Mouse (Mus musculus): ENCODE results near the gene Wdr83os. TPM values are rescaled to one million over a fixed set of nuclear protein-coding genes. Genes with fewer than 3 reads are reported as not detected.

Wdr83os gene
- total and polyA plus RNA-seq, 3 experiments = 40.9 to 103 (median 43.5) TPM

DNA sequence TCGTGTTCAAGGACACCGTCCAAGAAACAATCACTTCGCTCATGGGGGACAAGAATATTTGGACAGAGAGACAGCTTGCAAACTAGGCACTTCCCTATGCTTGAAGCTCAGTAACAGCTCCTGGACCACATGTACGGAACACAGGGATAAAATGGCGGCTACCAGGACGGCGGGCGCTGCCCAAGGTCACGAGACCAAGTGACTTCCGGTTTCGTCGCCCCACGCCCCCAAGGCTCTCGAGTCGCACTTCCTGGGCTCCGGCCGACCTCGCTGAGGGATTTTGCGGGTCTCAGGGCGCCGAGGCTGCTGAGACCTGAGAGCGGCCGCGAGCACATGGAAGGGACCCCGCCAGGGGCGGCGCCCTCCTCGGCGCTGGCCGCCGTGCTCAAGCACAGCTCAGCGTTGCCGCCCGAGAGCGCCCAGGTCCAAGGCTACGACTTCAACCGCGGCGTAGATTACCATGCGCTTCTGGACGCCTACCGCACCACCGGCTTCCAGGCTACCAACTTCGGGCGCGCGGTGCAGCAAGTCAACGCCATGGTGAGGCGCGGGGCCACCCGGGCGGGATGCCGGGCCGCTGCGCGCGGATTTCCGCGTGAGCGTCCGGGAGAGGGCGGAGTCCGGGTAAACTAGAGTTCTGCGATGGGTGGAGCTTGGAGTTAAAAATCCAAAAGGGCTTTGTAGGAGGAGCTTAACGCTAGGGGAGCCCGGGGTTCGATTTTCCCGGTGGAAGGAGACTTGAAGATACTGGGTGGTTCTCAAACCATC, 8.8 kb upstream of the Wdr83os start, which contains the start of gene Dhps (continued):
- TF ChIP-seq KAT2A (IDR thresholded peaks at IDR 0.05; ENCODE audit: insufficient replicate concordance, low read length) = peak; percentile 74; the same call in 1 of the 2 replicates
- TF ChIP-seq TBP (conservative IDR thresholded peaks at IDR 0.05; ENCODE audit: low read depth, low read length) = peak; percentile 72; the same call in 1 of the 2 replicates
- peak; percentile 97 for TF ChIP-seq BHLHE40 (IDR thresholded peaks at IDR 0.05; ENCODE audit: low read depth, low read length)
- TF ChIP-seq SIN3A (IDR thresholded peaks at IDR 0.05; ENCODE audit: low read length) = peak; percentile 73; the same call in 1 of the 2 replicates
- no peak for TF ChIP-seq CTCF (conservative IDR thresholded peaks at IDR 0.05 in 1 of 2, IDR thresholded peaks at IDR 0.05 in 1 of 2; ENCODE audit: low read depth in 2 of 2, low read length in 2 of 2)
- no peak for TF ChIP-seq PAX5 (IDR thresholded peaks at IDR 0.05; ENCODE audit: low read length)
- TF ChIP-seq ZNF384 (IDR thresholded peaks at IDR 0.05; ENCODE audit: low read depth, low read length) = peak; percentile 67
- TF ChIP-seq CHD1 (IDR thresholded peaks at IDR 0.05; ENCODE audit: low read depth, low read length) = peak; percentile 75; the same call in 1 of the 2 replicates
- TF ChIP-seq POLR2A (IDR thresholded peaks at IDR 0.05; ENCODE audit: low read depth, low read length) = peak; percentile 83
- TF ChIP-seq MAFK (IDR thresholded peaks at IDR 0.05; ENCODE audit: insufficient replicate concordance, low read length) = no peak
- TF ChIP-seq RCOR1 (conservative IDR thresholded peaks at IDR 0.05; ENCODE audit: low read depth, low read length) = no peak
- peak; percentile 47; the same call in 1 of the 2 replicates for TF ChIP-seq POLR2AphosphoS2 (IDR thresholded peaks at IDR 0.05; ENCODE audit: low read depth, low read length)
- no peak for TF ChIP-seq ZC3H11A (IDR thresholded peaks at IDR 0.05; ENCODE audit: low read depth, low read length)
- peak; percentile 89 for TF ChIP-seq USF1 (IDR thresholded peaks at IDR 0.05; ENCODE audit: low read depth, low read length)
- TF ChIP-seq ZMIZ1 (IDR thresholded peaks at IDR 0.05; ENCODE audit: low read depth, low read length) = peak; percentile 67
- no peak for TF ChIP-seq GABPA (IDR thresholded peaks at IDR 0.05; ENCODE audit: insufficient replicate concordance, low read depth, low read length)
- TF ChIP-seq RAD21 (IDR thresholded peaks at IDR 0.05; ENCODE audit: low read depth, low read length) = no peak
- TF ChIP-seq E2F4 (IDR thresholded peaks at IDR 0.05; ENCODE audit: insufficient replicate concordance, low read depth, low read length) = peak; percentile 69; the same call in 1 of the 2 replicates
- TF ChIP-seq ETS1 (conservative IDR thresholded peaks at IDR 0.05; ENCODE audit: low read depth, low read length) = no peak; the same call in 1 of the 2 replicates

DNA sequence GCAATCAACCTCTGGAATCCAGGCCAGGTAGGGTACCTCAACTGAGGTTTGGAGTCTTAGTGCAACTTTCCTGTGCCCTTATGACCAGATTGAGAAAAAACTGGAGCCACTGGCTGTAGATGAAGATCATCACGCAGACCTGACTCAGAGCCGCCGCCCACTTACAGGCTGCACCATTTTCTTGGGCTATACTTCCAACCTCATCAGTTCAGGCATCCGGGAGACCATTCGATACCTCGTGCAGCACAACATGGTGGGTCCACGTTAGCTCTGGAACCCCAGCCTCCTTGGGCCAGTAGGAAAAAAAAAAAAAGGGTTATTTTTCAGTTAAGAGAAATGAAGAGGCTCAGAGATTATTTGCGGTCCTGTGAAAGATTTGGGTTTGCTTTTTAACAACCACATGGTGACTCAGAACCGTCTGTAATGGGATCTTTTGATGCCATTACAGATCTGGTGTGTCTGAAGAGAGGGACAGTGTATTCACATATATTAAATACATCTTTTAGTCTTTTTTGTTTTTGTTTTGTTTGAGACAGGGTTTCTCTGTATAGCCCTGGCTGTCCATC, 8.1 kb upstream of the Wdr83os start:
- Histone ChIP-seq H3K36me3 (replicated peaks in 1 of 2; ENCODE audit: control insufficient read depth in 1 of 2, insufficient read depth in 1 of 2, low read length in 1 of 2) (peaks cover 44 to 60% of the 10 kb centered on the region in 2 experiments), H3K4me2 (ENCODE audit: insufficient read depth, low read depth, poor library complexity, severe bottlenecking) (peak overlapping the region; percentile 76), H3K9ac (ENCODE audit: insufficient read depth, low read depth) (peak overlapping the region; percentile 99), H3K27ac (ENCODE audit: insufficient read depth, low read depth) (no peak overlapping the region; the same call in 1 of the 2 replicates), H3K79me2 (replicated peaks; ENCODE audit: control insufficient read depth, extremely low read depth, insufficient read depth, poor library complexity, severe bottlenecking) (peaks cover 17% of the 10 kb centered on the region), H3K4me1 (ENCODE audit: control insufficient read depth in 1 of 2, insufficient read depth in 2 of 2) (peaks cover 6 to 27% of the 10 kb centered on the region in 2 experiments), H3K4me3 (replicated peaks in 1 of 3; ENCODE audit: low read depth in 2 of 3, low read length in 2 of 3, poor library complexity in 1 of 3) (peak overlapping the region; percentile 92 to 99 (median 98)), H3K9me3 (replicated peaks; ENCODE audit: low read length) (no peaks in the 10 kb centered on the region), H3K27me3 (replicated peaks) (no peaks in the 10 kb centered on the region)
- DNase-seq (ENCODE audit: extremely low read depth) = peak; percentile 47
- TF ChIP-seq MYC (IDR thresholded peaks at IDR 0.05; ENCODE audit: low read depth, low read length) (peak; percentile 92), HCFC1 (IDR thresholded peaks at IDR 0.05; ENCODE audit: low read depth, low read length) (no peak), RCOR1 (conservative IDR thresholded peaks at IDR 0.05; ENCODE audit: low read depth, low read length) (no peak; the same call in 1 of the 2 replicates), CHD1 (IDR thresholded peaks at IDR 0.05; ENCODE audit: low read depth, low read length) (0 out of 2 replicates have a peak, but pooled peaks have one; percentile 52), CHD2 (IDR thresholded peaks at IDR 0.05; ENCODE audit: low read length) (no peak), PAX5 (IDR thresholded peaks at IDR 0.05; ENCODE audit: low read length) (no peak), MEF2A (IDR thresholded peaks at IDR 0.05; ENCODE audit: borderline replicate concordance, low read depth, low read length) (no peak), CTCF (conservative IDR thresholded peaks at IDR 0.05 in 1 of 2, IDR thresholded peaks at IDR 0.05 in 1 of 2; ENCODE audit: low read depth in 2 of 2, low read length in 2 of 2) (no peak), POLR2AphosphoS2 (IDR thresholded peaks at IDR 0.05; ENCODE audit: low read depth, low read length) (no peak; the same call in 1 of the 2 replicates), NELFE (IDR thresholded peaks at IDR 0.05; ENCODE audit: low read depth, low read length) (no peak), MXI1 (IDR thresholded peaks at IDR 0.05; ENCODE audit: low read depth, low read length) (no peak), JUN (IDR thresholded peaks at IDR 0.05; ENCODE audit: insufficient read depth, low read depth, low read length) (no peak), ZNF384 (IDR thresholded peaks at IDR 0.05; ENCODE audit: low read depth, low read length) (no peak), KAT2A (IDR thresholded peaks at IDR 0.05; ENCODE audit: insufficient replicate concordance, low read length) (no peak), NRF1 (IDR thresholded peaks at IDR 0.05; ENCODE audit: low read depth, low read length) (no peak), MAX (IDR thresholded peaks at IDR 0.05; ENCODE audit: low read length) (peak; percentile 74; the same call in 1 of the 2 replicates), ELF1 (IDR thresholded peaks at IDR 0.05; ENCODE audit: low read depth, low read length) (no peak)
- in situ Hi-C loops (cut with MboI; ENCODE audit: low pct_ligation_motif_present, low pct_unique_long_range_greater_than_20kb, low sequenced_read_pairs) = loop anchor here (5.0 kb wide), 1 partner anchor 100 kb away; no protein-coding TSS in a partner anchor
- dilution Hi-C loops (cut with MboI; ENCODE audit: extremely low pct_ligation_motif_present, extremely low pct_unique_long_range_greater_than_20kb, low sequenced_read_pairs) = no loop called here
